Mouse (Mus musculus) liver, embryonic 16.5 days (tissue): Measurements from ENCODE around the gene Phb2. TPM values are rescaled to one million over a fixed set of nuclear protein-coding genes. Genes with fewer than 3 reads are reported as not detected.

Experiments used
- ATAC-seq: fragments of 200-750 bp; cut with Nextera tagmentation; 2 replicates; pipeline ENCODE4 v1.8.0; 2017; ENCODE audit warnings: low read depth, mild to moderate bottlenecking, moderate number of reproducible peaks, moderate library complexity
- H3K27ac ChIP-seq: fragments of 300-500 bp; sonication (generic); 2 replicates; pipeline ENCODE4 v1.5.1; 2014; ENCODE audit warnings: mild to moderate bottlenecking, low read length
- H3K27me3 ChIP-seq: fragments of 300-500 bp; sonication (generic); 2 replicates; pipeline ENCODE4 v1.6.1; 2014; ENCODE audit warnings: low read depth, low read length, mixed read lengths; ENCODE audit not compliant: control insufficient read depth, insufficient read depth
- H3K36me3 ChIP-seq: fragments of 300-500 bp; sonication (generic); 2 replicates; pipeline ENCODE4 v1.6.1; 2014; ENCODE audit warnings: mild to moderate bottlenecking; ENCODE audit not compliant: control insufficient read depth, insufficient read depth
- H3K4me1 ChIP-seq: fragments of 300-500 bp; sonication (generic); 2 replicates; pipeline ENCODE4 v1.6.1; 2014; ENCODE audit warnings: low read depth, low read length, mixed read lengths; ENCODE audit not compliant: control insufficient read depth
- H3K4me2 ChIP-seq: fragments of 300-500 bp; sonication (generic); 2 replicates; pipeline ENCODE4 v1.6.1; 2014; ENCODE audit warnings: low read depth, low read length, mixed read lengths
- H3K4me3 ChIP-seq: fragments of 300-500 bp; sonication (generic); 2 replicates; pipeline ENCODE4 v1.5.1; 2014; ENCODE audit warnings: low read depth, mild to moderate bottlenecking, low read length
- H3K9ac ChIP-seq: fragments of 300-500 bp; sonication (generic); 2 replicates; pipeline ENCODE4 v1.6.1; 2014; ENCODE audit warnings: low read depth, low read length
- H3K9me3 ChIP-seq: fragments of 300-500 bp; sonication (generic); replicated peaks from 2 replicates; pipeline ENCODE4 v1.6.1; 2016; ENCODE audit warnings: low read length; ENCODE audit not compliant: control insufficient read depth
- WGBS: fragments of 180-500 bp; shearing (Covaris S2); extraction: QIAGEN DNeasy Blood & Tissue Kit; methylation state at CpG from one replicate; pipeline ENCODE4 v1.1.7; 2014; ENCODE audit not compliant: insufficient replicate concordance; 5-methylcytosine and 5-hydroxymethylcytosine counted together
- polyA plus RNA-seq: library from polyadenylated mRNA; unstranded; fragments of >200 nt; fragmentation: Nextera tagmentation; extraction: Ambion mirVana; gene quantifications from 2 replicates; pipeline ENCODE4 v1.2.1, GENCODE M21; 2015

Phb2 gene
- polyA plus RNA-seq, 1 experiment from 2014 or later = 206 TPM

DNA sequence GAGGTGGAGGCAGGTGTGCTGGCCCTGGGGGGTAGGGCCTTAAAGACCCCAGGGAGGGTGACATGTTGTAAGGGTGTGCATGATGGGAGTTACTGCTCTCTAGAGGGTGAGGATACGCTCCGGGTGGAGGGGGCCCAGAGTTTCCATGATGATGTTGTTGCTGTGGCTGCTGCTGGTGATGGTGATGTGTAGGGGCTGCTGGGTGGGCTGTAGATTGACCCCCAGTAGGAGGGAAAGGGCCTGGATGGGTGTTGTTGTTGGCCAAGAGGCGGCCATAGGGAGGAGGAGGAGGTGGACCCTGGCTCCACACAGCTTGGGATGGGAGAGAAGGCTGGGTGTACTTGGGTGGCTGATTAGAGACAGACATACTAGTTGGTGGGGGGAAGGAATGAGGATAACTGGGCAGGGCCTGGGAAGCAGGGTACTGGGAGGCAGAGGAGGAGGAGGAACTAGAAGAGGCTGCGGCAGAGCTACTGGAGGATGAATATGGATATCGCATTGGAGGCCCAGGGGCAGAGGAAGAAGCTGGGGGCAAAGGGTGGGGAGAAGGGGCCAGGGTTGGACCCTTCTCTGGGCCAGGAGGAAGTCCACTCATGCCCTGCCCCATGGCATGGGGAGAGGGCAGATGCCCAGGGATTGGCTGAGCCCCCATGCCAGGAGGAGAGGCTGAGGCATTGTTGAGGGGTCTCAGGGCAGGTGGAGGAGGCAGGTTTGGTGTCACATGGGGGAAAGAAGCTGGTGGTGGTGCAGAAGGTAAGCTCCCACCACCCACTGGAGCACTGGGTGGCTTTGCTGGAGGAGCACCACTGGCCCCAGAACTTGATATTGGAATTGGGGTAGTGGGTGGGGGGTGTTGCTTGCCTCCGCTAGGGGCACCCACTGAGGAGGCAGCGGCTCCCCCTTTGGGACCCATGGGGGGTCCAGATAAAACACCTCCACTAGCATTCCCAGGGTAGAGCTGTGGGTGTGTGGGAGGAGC, 34.8 kb downstream of the Phb2 start:
- Histone ChIP-seq H3K9me3 (no peaks in the 10 kb centered on the region), H3K27me3 (no peaks in the 10 kb centered on the region), H3K4me3 (no peak overlapping the region; the same call in 1 of the 2 replicates), H3K36me3 (no peaks in the 10 kb centered on the region), H3K4me1 (peaks cover 16% of the 10 kb centered on the region), H3K4me2 (peak overlapping the region; percentile 100; the same call in 1 of the 2 replicates), H3K27ac (no peak overlapping the region), H3K9ac (no peak overlapping the region; the same call in 1 of the 2 replicates)
- WGBS = 84% methylated on average over 7 of the region's 7 CpGs
- no peak for ATAC-seq

DNA sequence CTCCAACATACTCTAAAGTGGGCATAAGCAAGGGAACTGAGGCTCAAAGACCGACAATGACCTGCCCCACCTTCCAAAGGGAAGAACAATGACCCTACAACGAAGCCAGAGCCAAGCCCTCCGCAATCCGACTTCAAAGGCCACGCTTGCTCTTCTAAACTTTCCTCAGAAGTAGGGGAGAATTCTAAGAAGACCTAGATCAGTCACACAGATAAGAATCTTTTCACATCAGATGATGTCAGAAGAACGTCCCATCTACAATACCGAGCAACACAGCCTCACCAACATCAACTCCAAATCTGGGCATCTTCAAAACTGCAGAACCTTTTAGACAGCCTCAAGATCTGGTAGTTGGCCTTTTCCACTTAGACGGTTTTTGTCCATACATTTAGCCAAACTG, 38.3 kb downstream of the Phb2 start:
- H3K27ac ChIP-seq = no peak overlapping the region
- H3K27me3 ChIP-seq = peaks cover 15% of the 10 kb centered on the region
- H3K4me2 ChIP-seq = no peak overlapping the region
- H3K4me3 ChIP-seq = no peak overlapping the region
- H3K36me3 ChIP-seq = no peaks in the 10 kb centered on the region
- no peak overlapping the region for H3K9ac ChIP-seq
- no peak for ATAC-seq
- no peaks in the 10 kb centered on the region for H3K9me3 ChIP-seq
- 66% methylated on average over 8 of the region's 8 CpGs for WGBS
- H3K4me1 ChIP-seq = peaks cover 10% of the 10 kb centered on the region

DNA sequence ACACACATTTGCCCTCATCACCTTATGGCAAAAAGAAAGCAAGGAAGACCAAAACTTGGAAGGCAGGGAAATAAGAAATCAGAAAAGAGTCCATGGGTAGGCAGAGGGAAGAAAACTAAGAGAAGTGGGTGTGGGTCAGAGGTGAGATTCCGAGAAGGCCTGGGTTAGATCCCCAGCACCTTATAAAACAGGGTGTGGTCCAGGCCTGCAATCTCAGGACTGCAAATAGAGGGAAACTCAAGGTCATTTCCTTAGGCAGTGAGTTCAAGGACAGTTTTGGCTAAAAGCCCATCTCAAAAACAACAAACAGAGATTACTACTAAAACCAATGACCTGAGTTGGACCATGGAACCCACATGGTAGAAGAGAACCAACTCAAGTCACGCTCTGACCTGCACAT, 41.7 kb downstream of the Phb2 start:
- Histone ChIP-seq H3K9me3 (no peaks in the 10 kb centered on the region), H3K27me3 (peaks cover 48% of the 10 kb centered on the region), H3K36me3 (no peaks in the 10 kb centered on the region), H3K9ac (no peak overlapping the region), H3K4me2 (no peak overlapping the region), H3K4me3 (no peak overlapping the region), H3K4me1 (peaks cover 6% of the 10 kb centered on the region), H3K27ac (no peak overlapping the region)
- WGBS = 62% methylated on average over 2 of the region's 2 CpGs
- no peak for ATAC-seq

DNA sequence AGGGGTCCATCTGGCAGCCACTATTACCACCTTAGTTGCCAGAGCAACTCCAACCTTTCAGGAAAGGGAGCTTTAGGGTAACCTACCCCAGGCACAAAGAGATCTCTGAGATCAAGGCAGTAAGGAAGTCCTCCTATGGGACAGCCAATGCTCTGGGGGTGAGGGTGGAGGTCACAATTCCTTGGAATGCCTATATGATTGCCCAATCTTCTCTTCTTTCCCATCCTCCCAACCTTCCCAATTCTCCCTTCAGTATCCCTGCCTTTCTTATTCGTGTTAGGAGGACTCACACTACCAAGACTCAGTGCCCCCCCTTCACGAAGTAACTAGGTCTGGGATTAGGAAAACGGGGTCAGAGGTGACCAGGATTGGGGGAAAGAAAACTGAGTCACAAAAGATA, 43.2 kb downstream of the Phb2 start:
- H3K36me3 ChIP-seq = no peaks in the 10 kb centered on the region
- ATAC-seq = no peak
- H3K9me3 ChIP-seq = no peaks in the 10 kb centered on the region
- peaks cover 48% of the 10 kb centered on the region for H3K27me3 ChIP-seq
- peaks cover 6% of the 10 kb centered on the region for H3K4me1 ChIP-seq
- 21% methylated on average over 3 of the region's 3 CpGs for WGBS
- H3K4me3 ChIP-seq = peak overlapping the region; percentile 65
- H3K9ac ChIP-seq = peak overlapping the region; percentile 65; the same call in 1 of the 2 replicates
- no peak overlapping the region for H3K27ac ChIP-seq
- H3K4me2 ChIP-seq = peak overlapping the region; percentile 70

DNA sequence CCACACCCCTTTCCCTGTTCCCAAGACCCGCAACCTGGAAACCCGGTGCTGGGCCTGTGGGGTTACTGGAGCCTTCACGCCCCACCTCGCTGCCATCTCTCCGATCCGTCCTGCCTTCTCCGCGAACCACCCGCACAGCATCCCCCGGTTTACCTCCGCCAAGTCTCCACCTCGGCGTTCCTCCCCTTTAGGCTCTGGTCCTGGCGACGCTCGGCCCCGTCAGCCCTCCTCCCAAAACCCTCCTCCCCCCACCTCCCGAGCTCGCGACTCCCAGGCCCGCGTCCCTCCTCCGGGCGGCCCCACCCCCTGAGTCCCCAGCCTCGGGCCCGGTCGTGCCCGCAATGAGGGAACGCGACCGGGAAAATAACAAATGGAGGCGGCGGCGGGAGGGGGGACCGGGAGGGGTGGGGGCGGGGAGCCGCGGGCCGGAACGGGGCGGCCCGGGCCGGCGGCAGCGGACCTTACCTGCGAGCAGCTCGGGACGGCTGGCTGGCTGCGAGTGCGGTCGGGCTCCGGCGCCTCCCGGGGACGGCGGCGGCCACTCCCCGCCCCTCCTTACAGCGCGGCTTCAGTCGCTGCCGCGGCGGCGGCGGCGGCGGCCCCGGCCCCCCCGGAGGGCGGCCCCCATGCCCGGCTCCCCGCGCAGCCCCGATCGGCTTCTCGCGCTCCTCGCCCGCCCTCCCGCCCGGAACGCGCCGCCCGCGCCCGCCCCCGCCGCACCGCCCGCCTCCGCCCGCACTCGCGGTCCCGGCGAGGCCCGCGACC, 43.9 kb downstream of the Phb2 start, which contains the start of the genes Gm45234 and Atn1:
Gene Gm45234, minus strand, starts transcription at position 191 of the 765 bp plus-strand sequence.
Gene Atn1, minus strand, starts transcription at position 694 of the 765 bp plus-strand sequence.
- Histone ChIP-seq H3K4me3 (peak within 1 kb of the TSS; percentile 65), H3K27ac (peak within 1 kb of the TSS; percentile 67), H3K9ac (peak within 1 kb of the TSS; percentile 65), H3K4me2 (peak within 1 kb of the TSS; percentile 70), H3K4me1 (peaks cover 6% of the 10 kb centered on the region), H3K27me3 (peaks cover 48% of the 10 kb centered on the region), H3K9me3 (no peaks in the 10 kb centered on the region), H3K36me3 (no peaks in the 10 kb centered on the region)
- under 1% methylated on average over 62 of the region's 100 CpGs for WGBS
- peak; percentile 69 for ATAC-seq

DNA sequence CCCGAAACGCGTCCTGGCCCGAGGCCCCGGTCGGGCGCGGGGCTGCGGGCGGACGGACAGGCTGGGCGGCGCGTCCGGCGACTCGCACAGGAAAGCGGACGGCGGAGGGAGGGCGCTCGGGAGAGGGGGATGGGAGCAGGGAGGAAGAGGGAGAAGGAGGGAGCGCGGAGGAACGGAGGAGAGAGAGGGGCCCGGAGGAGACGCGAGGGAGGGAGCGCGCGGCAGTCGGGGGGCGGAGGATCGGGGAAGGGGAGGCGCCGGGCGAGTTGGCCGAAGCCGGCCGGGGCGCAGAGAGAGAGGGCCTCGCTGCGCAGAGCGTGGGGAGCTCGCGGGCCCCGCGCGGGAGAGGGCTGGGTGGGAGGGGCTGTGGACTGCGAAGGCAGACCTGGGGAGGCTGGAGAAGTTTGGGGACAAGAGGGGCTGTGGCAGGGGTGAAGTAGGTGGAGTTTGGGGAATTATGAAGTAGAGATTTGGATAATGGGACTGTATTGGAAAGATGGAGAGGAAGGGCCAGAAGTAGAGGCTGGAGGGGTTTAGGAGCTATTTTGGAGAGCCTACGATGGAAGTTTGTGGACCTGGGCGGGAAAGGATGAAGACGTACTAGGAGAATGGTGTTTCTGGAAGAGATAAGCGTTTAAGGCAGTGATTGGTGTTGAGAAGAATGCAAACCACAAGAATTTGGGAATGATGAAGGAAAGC, 44.7 kb downstream of the Phb2 start:
- H3K27ac ChIP-seq = peak overlapping the region; percentile 67
- H3K27me3 ChIP-seq = peaks cover 48% of the 10 kb centered on the region
- peaks cover 6% of the 10 kb centered on the region for H3K4me1 ChIP-seq
- WGBS = 2% methylated on average over 52 of the region's 54 CpGs
- no peaks in the 10 kb centered on the region for H3K36me3 ChIP-seq
- H3K9me3 ChIP-seq = no peaks in the 10 kb centered on the region
- peak overlapping the region; percentile 65 for H3K4me3 ChIP-seq
- peak overlapping the region; percentile 70 for H3K4me2 ChIP-seq
- peak; percentile 54 for ATAC-seq
- peak overlapping the region; percentile 65 for H3K9ac ChIP-seq

DNA sequence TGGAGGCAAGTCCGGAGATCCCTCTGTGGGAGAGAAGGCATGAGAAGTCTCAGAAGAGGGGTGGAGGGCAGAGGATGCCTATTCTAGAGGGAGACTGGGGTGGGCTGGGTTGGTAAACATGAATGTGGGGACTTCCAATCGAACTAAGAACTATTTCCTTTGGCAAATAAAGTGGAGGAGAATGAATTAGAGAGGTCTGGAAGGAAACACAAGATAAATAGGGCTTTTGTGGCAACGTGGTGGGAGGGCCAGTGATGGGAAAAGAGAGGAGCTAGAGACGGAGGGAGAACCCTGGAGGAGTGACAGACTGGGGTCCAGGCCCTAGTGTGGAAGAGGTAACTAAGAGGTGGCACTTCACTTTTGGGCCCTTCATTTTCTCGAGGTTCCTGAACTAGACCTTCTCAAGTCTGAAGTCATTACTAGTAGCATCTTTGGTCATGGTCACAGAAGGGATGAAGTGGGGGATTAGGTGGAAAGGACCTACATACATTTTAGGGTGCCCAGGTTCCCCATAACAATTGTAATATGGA, 45.3 kb downstream of the Phb2 start:
- ATAC-seq = no peak
- Histone ChIP-seq H3K9ac (no peak overlapping the region), H3K36me3 (no peaks in the 10 kb centered on the region), H3K4me1 (peaks cover 6% of the 10 kb centered on the region), H3K9me3 (no peaks in the 10 kb centered on the region), H3K27me3 (peaks cover 48% of the 10 kb centered on the region), H3K4me2 (peak overlapping the region; percentile 70), H3K4me3 (peak overlapping the region; percentile 65), H3K27ac (no peak overlapping the region)
- 30% methylated on average over 5 of the region's 5 CpGs for WGBS
